Mouse (Mus musculus): Measurements from ENCODE around the gene Snapc2. TPM values are rescaled to one million over a fixed set of nuclear protein-coding genes. Genes with fewer than 3 reads are reported as not detected.
A peak's percentile ranks its signal among the peaks of the same experiment; 100 is the strongest.

Gene Snapc2
- total and polyA plus RNA-seq, 3 experiments: 22.4 to 30.8 (median 30.0) TPM

- Histone ChIP-seq H3K4me2 (ENCODE audit: insufficient read depth, low read depth, poor library complexity, severe bottlenecking) (peak overlapping the region; percentile 48), H3K4me3 (replicated peaks in 1 of 3; ENCODE audit: low read depth in 2 of 3, low read length in 2 of 3, poor library complexity in 1 of 3) (peak overlapping the region; percentile 68 to 77 (median 72)), H3K79me2 (replicated peaks; ENCODE audit: control insufficient read depth, extremely low read depth, insufficient read depth, poor library complexity, severe bottlenecking) (peaks cover 23% of the 10 kb centered on the region), H3K36me3 (replicated peaks in 1 of 2; ENCODE audit: control insufficient read depth in 1 of 2, insufficient read depth in 1 of 2, low read length in 1 of 2) (peaks cover 14 to 33% of the 10 kb centered on the region in 2 experiments), H3K27ac (ENCODE audit: insufficient read depth, low read depth) (peak overlapping the region; percentile 89), H3K27me3 (replicated peaks) (peaks cover 13% of the 10 kb centered on the region), H3K9ac (ENCODE audit: insufficient read depth, low read depth) (peak overlapping the region; percentile 84), H3K9me3 (replicated peaks; ENCODE audit: low read length) (no peaks in the 10 kb centered on the region), H3K4me1 (ENCODE audit: control insufficient read depth in 1 of 2, insufficient read depth in 2 of 2) (peaks cover 7 to 28% of the 10 kb centered on the region in 2 experiments; a peak in 3 of 4 replicates)
- dilution Hi-C loops (cut with MboI; ENCODE audit: extremely low pct_ligation_motif_present, extremely low pct_unique_long_range_greater_than_20kb, low sequenced_read_pairs): no loop called here
- in situ Hi-C loops (cut with MboI; ENCODE audit: low pct_ligation_motif_present, low pct_unique_long_range_greater_than_20kb, low sequenced_read_pairs): no loop called here
- peak; percentile 38 for DNase-seq (ENCODE audit: extremely low read depth)
- TF ChIP-seq SIN3A (IDR thresholded peaks at IDR 0.05; ENCODE audit: low read length) (peak; percentile 54; the same call in 1 of the 2 replicates), HCFC1 (IDR thresholded peaks at IDR 0.05; ENCODE audit: low read depth, low read length) (no peak), TCF12 (IDR thresholded peaks at IDR 0.05; ENCODE audit: low read depth, low read length) (peak; percentile 56; the same call in 1 of the 2 replicates), E2F4 (IDR thresholded peaks at IDR 0.05; ENCODE audit: insufficient replicate concordance, low read depth, low read length) (no peak), CHD1 (IDR thresholded peaks at IDR 0.05; ENCODE audit: low read depth, low read length) (no peak), TBP (conservative IDR thresholded peaks at IDR 0.05; ENCODE audit: low read depth, low read length) (peak; percentile 88), CTCF (conservative IDR thresholded peaks at IDR 0.05 in 1 of 2, IDR thresholded peaks at IDR 0.05 in 1 of 2; ENCODE audit: low read depth in 2 of 2, low read length in 2 of 2) (no peak), ZC3H11A (IDR thresholded peaks at IDR 0.05; ENCODE audit: low read depth, low read length) (no peak), NRF1 (IDR thresholded peaks at IDR 0.05; ENCODE audit: low read depth, low read length) (no peak), ETS1 (conservative IDR thresholded peaks at IDR 0.05; ENCODE audit: low read depth, low read length) (no peak), MEF2A (IDR thresholded peaks at IDR 0.05; ENCODE audit: borderline replicate concordance, low read depth, low read length) (no peak), UBTF (IDR thresholded peaks at IDR 0.05; ENCODE audit: low read depth, low read length) (no peak), JUND (conservative IDR thresholded peaks at IDR 0.05; ENCODE audit: low read depth, low read length) (no peak), CHD2 (IDR thresholded peaks at IDR 0.05; ENCODE audit: low read length) (no peak), MAX (IDR thresholded peaks at IDR 0.05; ENCODE audit: low read length) (no peak), NELFE (IDR thresholded peaks at IDR 0.05; ENCODE audit: low read depth, low read length) (no peak), ELF1 (IDR thresholded peaks at IDR 0.05; ENCODE audit: low read depth, low read length) (peak; percentile 44; the same call in 1 of the 2 replicates), PAX5 (IDR thresholded peaks at IDR 0.05; ENCODE audit: low read length) (no peak), ZMIZ1 (IDR thresholded peaks at IDR 0.05; ENCODE audit: low read depth, low read length) (no peak; the same call in 1 of the 2 replicates)
Measured at GRCm38 (mm10) chr8:4237814-4238433, 15.0 kb upstream of the Snapc2 start.

Data from CH12.LX (cell line).